Mouse (Mus musculus) mesoderm, embryonic 11.5 days (tissue): ENCODE results near the gene Plekha5.
"Not testable (repeated sequence)": the region's sequence is repeated elsewhere in the genome, so short reads cannot be mapped to it uniquely, and the experiment has no call there.

Experiments used
- DNase-seq: peaks from one replicate; pipeline ENCODE4 v3.0.0-alpha.2; 2012; ENCODE audit warnings: low read depth, low spot score

Gene Plekha5

DNA sequence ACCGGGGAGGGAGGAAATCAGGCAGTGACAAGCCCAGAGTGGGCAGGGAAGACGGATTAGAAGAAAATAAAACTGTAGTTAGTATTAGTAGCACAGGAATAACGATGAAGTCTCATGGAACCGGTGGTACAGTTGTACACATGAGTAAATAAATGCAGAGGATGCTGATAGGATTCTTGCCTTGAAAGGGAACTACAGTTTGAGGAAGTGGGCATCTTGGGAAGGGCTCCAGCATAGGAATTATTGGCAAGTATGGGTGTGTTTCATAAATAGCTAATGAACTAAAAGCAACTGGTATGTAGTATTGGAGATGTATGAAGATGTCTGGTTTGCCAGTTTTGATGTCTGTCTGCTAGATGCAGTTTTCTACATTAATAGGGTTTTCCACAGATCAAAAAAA, 99.7 kb downstream of the Plekha5 start:
- no peak for DNase-seq

GRCm38 (mm10) chr6:140528414-140528813, 104.6 kb downstream of the Plekha5 start:
- DNase-seq: no peak

GRCm38 (mm10) chr6:140532858-140533257, 109.0 kb downstream of the Plekha5 start:
- DNase-seq: not testable (repeated sequence)

- DNase-seq: no peak
These were observed 109.8 kb downstream of the Plekha5 start for GRCm38 (mm10) chr6:140533606-140534005.

GRCm38 (mm10) chr6:140535504-140535903, 111.7 kb downstream of the Plekha5 start:
- no peak for DNase-seq

- DNase-seq: no peak
These were observed 118.1 kb downstream of the Plekha5 start for GRCm38 (mm10) chr6:140541919-140542318.

DNA sequence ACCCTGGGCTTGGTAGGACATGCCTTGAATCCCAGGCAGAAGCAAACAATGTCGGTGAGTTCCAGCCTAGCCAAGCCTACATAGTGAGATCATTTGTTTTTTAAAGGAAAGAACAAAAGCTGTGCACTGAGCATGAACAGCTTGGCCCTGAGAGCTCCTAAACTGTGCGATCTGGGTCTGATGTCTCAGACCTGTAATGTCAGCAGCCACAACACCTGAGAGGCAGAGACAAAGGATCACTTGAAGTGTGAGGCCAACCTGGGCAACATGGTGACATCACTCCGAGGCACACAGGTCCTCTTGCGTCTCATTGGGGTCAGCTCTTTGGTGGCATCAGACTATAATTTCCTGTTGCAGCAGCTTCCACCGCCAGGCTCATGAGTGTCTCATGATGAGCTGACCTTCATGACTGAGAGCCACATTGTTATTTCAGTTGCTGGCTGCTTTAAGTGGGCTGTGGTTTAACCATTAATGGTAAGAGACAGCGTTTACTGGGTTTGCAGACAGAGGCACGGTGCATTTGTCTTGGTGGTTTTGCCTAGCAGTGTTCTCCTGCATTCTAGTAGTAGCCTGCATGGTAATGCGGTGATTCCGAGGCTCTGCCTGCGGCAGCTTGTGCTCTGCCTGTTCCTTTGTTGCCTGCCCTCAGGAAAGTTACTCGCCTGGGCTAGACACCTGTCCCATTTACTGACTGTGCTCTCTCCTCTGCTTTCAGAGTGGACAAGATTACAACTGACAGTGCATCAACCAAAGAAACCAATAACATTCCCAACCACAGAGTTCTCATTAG, 119.3 kb downstream of the Plekha5 start:
- no peak for DNase-seq

GRCm38 (mm10) chr6:140546095-140546494, 122.2 kb downstream of the Plekha5 start:
- no peak for DNase-seq

DNA sequence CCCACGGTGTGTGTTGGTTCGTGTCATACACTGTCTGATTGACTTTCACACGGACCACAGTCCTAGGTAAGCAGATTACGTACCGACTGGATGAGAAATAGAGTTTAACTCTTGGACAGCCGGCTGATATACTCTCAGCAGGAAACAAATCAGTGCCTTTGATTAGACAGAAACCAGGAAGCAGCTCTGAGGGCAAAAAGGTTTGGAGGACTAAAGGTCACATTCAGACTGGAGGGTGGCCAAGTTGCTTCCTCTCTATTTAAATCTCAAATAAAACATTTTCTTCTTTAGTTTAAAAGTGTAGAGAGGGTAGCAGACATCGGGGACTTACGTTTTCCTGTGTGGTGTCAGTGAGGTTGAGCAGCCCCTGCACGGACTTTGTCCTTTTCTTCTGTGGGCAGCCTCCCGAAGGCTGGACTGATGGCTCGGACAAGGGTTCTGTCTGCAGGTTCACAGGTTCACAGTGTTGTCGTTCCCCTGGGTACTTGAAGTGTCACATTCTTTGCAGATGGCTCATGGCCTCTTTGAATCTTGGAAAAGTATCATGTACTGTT, 122.9 kb downstream of the Plekha5 start:
- no peak for DNase-seq

- DNase-seq: peak; percentile 36
These were observed 123.5 kb downstream of the Plekha5 start for GRCm38 (mm10) chr6:140547203-140547944.

DNA sequence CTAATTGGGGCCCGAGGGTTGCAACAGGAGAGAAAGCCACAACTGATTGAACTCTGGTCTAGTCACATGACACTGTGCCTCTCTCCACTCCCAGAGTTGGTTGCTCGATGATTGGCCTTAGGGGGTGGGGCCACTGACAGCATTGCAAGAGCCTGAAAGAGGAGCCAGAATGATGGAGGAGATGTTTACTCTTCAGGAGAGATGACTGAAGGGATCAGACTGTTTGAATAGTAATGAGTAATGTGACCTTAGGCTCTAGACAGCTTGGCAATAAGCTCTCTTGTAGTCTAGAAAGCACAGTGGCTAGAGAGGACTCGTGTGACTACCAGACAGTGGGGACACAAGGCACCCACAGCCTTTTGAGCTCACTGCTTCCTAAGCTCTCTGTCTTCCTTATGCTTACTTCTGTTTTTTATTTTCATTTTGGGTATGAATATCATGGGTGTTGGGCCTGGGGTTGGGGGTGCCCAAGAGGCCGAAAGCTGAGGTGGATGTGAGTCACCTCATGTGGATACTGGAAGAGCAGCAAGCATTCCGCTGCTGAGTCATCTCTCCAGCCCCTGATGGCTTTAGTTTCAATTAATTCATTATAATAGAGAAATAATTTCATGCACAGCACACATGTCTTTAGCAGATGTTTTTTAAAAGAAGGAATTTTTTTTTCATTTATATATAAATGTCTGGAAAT, 124.4 kb downstream of the Plekha5 start:
- DNase-seq: no peak

- DNase-seq: no peak
These were observed 126.9 kb downstream of the Plekha5 start for GRCm38 (mm10) chr6:140550741-140551140.

GRCm38 (mm10) chr6:140554261-140554660, 130.4 kb downstream of the Plekha5 start:
- no peak for DNase-seq

DNA sequence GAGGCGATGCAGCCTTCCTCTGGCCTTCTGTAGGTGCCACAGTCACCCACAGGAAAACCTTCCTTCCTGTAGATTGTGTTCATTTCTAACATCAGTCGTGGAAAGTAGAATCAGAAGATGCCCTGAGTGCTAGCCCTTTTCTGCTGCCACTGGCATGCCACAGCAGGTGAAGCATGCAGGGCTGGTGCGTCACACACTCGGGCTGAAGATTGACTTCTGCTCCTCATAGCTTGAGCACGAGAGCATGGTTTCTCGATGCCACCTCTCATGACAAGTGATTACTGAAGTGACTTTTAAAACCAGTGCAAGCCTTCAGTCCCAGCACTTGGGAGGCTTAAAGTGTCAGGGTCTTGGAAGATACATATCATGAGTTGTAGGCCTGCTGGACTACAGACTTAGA, 135.6 kb downstream of the Plekha5 start:
- DNase-seq: no peak

GRCm38 (mm10) chr6:140561151-140561916, 137.5 kb downstream of the Plekha5 start:
- no peak for DNase-seq

- no peak for DNase-seq
These were observed 138.2 kb downstream of the Plekha5 start for GRCm38 (mm10) chr6:140561917-140562590.

DNA sequence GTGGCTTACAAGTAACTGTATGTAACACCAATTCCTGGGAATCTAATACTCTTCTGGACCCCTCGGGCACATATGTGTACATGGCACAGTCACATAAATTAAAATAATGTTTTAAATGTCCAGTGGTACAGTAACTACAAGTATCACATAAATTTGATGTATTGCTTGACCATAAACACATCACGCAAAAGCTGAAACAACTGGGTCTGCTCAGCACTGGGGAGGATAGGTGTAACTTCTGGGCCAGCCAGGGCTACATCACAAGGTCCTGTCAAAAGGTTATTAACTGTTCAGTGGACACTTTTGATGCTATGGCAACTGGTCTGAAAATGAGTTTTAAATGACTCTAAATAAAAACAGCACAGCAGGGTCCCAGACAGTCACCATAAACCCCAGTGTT, 143.3 kb downstream of the Plekha5 start:
- DNase-seq: no peak

GRCm38 (mm10) chr6:140567897-140568296, 144.0 kb downstream of the Plekha5 start:
- no peak for DNase-seq

DNA sequence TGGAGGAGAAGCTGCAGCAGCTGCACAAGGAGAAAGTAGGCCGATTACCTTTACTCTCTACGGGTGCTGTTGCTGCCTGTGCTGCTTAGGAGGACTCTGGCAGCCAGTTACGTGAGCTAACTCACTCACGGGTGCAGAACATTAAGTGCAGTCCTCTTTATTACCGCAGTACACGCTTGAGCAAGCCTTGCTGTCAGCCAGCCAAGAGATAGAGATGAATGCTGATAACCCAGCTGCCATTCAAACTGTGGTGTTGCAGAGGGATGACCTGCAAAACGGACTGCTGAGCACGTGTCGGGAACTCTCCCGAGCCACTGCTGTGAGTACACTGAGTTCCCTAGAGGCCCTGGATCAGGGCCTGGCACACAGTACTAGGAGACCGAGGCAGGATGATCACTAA, 146.3 kb downstream of the Plekha5 start:
- DNase-seq: no peak

- no peak for DNase-seq
These were observed 151.1 kb downstream of the Plekha5 start for GRCm38 (mm10) chr6:140574943-140575342.

GRCm38 (mm10) chr6:140576133-140576532, 152.3 kb downstream of the Plekha5 start:
- DNase-seq: no peak
